Mouse (Mus musculus): ENCODE data around the gene Fxyd5.

DNA sequence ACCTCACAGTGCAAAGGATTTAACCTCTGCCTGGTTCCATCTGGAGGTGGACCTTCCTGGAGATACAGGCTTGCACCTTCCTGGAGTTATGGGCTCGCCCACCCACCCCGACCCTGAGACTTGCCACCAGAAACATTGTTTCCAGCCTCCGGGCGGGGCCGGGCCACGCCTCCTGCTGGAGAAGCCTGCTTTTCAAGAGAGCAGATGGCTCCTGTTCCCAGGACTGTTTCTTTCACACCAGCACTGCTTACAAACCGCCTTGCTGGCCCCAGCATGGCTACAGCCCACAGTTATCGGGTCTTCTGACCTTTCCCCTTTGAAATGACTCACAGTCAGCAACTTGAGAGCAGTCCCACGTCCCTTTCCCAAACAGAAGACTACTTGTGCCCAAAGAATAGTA, 30.0 kb upstream of the Fxyd5 start:
- TF ChIP-seq CTCF (IDR thresholded peaks at IDR 0.05; ENCODE audit: low read depth) = no peak
- no peak for TF ChIP-seq EP300 (IDR thresholded peaks at IDR 0.05; ENCODE audit: low read depth)
